Mouse (Mus musculus) megakaryocyte progenitor cell, adult 5-6 weeks (primary cell): ENCODE measurements around the gene Tspan15. TPM values are rescaled to one million over a fixed set of nuclear protein-coding genes. Genes with fewer than 3 reads are reported as not detected.

Experiments
- ATAC-seq: replicated peaks from 2 replicates; pipeline ENCODE4 v1.8.0; 2016; ENCODE audit warnings: mild to moderate bottlenecking, moderate TSS enrichment, inconsistent platforms; ENCODE audit not compliant: poor library complexity
- total RNA-seq, 2 experiments: library from RNA; stranded (forward) in 1 of 2; stranded (reverse) in 1 of 2; fragments of 157-497, 149-512 nt in 1 of 2; fragments of 200-1000 nt in 1 of 2; gene quantifications; 2 replicates each; pipeline versions ENCODE4 v1.2.3 to v1.2.4; 2015 to 2017

Tspan15 gene
- total RNA-seq (2015) (0.15 and 0.49 TPM in 2 replicates), total RNA-seq (2017) (0.21 TPM in 1 of 2 replicates, not detected in the other)

GRCm38 (mm10) chr10:62230708-62231394 lies at the start of gene Tspan15:
Gene Tspan15, minus strand, starts transcription at chr10:62231251.
- ATAC-seq = peak; percentile 98

- no peak for ATAC-seq
These were observed 48.6 kb upstream of the Tspan15 start for GRCm38 (mm10) chr10:62279671-62280070.

GRCm38 (mm10) chr10:62279066-62279465 lies 48.0 kb upstream of the Tspan15 start:
- ATAC-seq = no peak

GRCm38 (mm10) chr10:62277499-62278293 lies 46.6 kb upstream of the Tspan15 start:
- no peak for ATAC-seq

GRCm38 (mm10) chr10:62275235-62275634 lies 44.2 kb upstream of the Tspan15 start:
- peak; percentile 80 for ATAC-seq

- no peak for ATAC-seq
These were observed 38.2 kb upstream of the Tspan15 start for GRCm38 (mm10) chr10:62269278-62269677.

- ATAC-seq = no peak
These were observed 33.2 kb upstream of the Tspan15 start for GRCm38 (mm10) chr10:62264299-62264698.

GRCm38 (mm10) chr10:62261115-62261886 lies 30.2 kb upstream of the Tspan15 start:
- ATAC-seq = peak; percentile 99

GRCm38 (mm10) chr10:62258298-62258697 lies 27.2 kb upstream of the Tspan15 start:
- no peak for ATAC-seq

GRCm38 (mm10) chr10:62252496-62253235 lies 21.6 kb upstream of the Tspan15 start:
- no peak for ATAC-seq

- ATAC-seq = no peak
These were observed 21.0 kb upstream of the Tspan15 start, which contains the start of gene Tacr2 for GRCm38 (mm10) chr10:62252000-62252488. Gene Tacr2, plus strand, starts transcription at chr10:62252438.

- ATAC-seq = peak; percentile 56
These were observed 16.8 kb upstream of the Tspan15 start for GRCm38 (mm10) chr10:62247815-62248214.

GRCm38 (mm10) chr10:62247156-62247555 lies 16.1 kb upstream of the Tspan15 start:
- no peak for ATAC-seq

- no peak for ATAC-seq
These were observed 13.0 kb upstream of the Tspan15 start for GRCm38 (mm10) chr10:62244067-62244466.

- peak; percentile 83 for ATAC-seq
These were observed 11.8 kb upstream of the Tspan15 start for GRCm38 (mm10) chr10:62242896-62243295.

GRCm38 (mm10) chr10:62242358-62242757 lies 11.3 kb upstream of the Tspan15 start:
- no peak for ATAC-seq

GRCm38 (mm10) chr10:62239270-62239669 lies 8.2 kb upstream of the Tspan15 start:
- no peak for ATAC-seq

- ATAC-seq = peak; percentile 13; the same call in 1 of the 2 replicates
These were observed 7.6 kb upstream of the Tspan15 start for GRCm38 (mm10) chr10:62238688-62239087.

GRCm38 (mm10) chr10:62237205-62237604 lies 6.2 kb upstream of the Tspan15 start:
- peak; percentile 93 for ATAC-seq

GRCm38 (mm10) chr10:62236165-62236564 lies 5.1 kb upstream of the Tspan15 start:
- no peak for ATAC-seq
